10 mouse cellular contexts compared by ENCODE assay signal in genomic region chr19:29373438-29373837, GRCm38 (mm10). TPM values are rescaled to one million over a fixed set of nuclear protein-coding genes. Genes with fewer than 3 reads are reported as not detected.
A peak's percentile ranks its signal among the peaks of the same experiment; 100 is the strongest.
DNase-seq lines count a peak whose midpoint lies in the region; ATAC-seq lines count a peak whose summit lies in the region.
"Had no signal": no experiment of that assay in that cellular context is flagged by ENCODE, and none has a peak within 500 bp of the region (broad histone marks: within the 10 kb centered on the region; RNA-seq: fewer than 3 reads in every experiment).

No protein-coding gene starts in this region.

- no peak for ATAC-seq in heart, embryonic 12.5 days (ENCODE audit: insufficient number of reproducible peaks, low FRiP score)
- no peak for ATAC-seq in megakaryocyte, adult 5-6 weeks (ENCODE audit: poor library complexity, severe bottlenecking)
- ATAC-seq in limb, embryonic 13.5 days (ENCODE audit: low FRiP score, low read depth) = no peak

- WGBS in heart, embryonic 12.5 days = 33% methylated on average over 11 of the region's 11 CpGs
- WGBS in limb, embryonic 13.5 days = 30% methylated on average over 11 of the region's 11 CpGs

- no peak overlapping the region for H3K27ac ChIP-seq in heart, embryonic 12.5 days (ENCODE audit: poor library complexity, severe bottlenecking)
- no peak overlapping the region for H3K27ac ChIP-seq in limb, embryonic 13.5 days

- no peaks in the 10 kb centered on the region for H3K36me3 ChIP-seq in heart, embryonic 12.5 days
- peaks cover 41% of the 10 kb centered on the region for H3K36me3 ChIP-seq in megakaryocyte, embryonic 14.5 days (replicated peaks; ENCODE audit: low read length)
- no peaks in the 10 kb centered on the region for H3K36me3 ChIP-seq in limb, embryonic 13.5 days

- peak overlapping the region; percentile 58 for H3K4me2 ChIP-seq in heart, embryonic 12.5 days
- H3K4me2 ChIP-seq in limb, embryonic 13.5 days (replicated peaks) = peak overlapping the region; percentile 39

- peak overlapping the region; percentile 28 for H3K4me3 ChIP-seq in heart, embryonic 12.5 days
- peak overlapping the region; percentile 47 for H3K4me3 ChIP-seq in megakaryocyte, embryonic 14.5 days (replicated peaks)
- H3K4me3 ChIP-seq in limb, embryonic 13.5 days = no peak overlapping the region; the same call in 1 of the 2 replicates

- no peaks in the 10 kb centered on the region for H3K27me3 ChIP-seq in heart, embryonic 12.5 days (replicated peaks)
- H3K27me3 ChIP-seq in megakaryocyte, embryonic 14.5 days (replicated peaks) = no peaks in the 10 kb centered on the region
- no peaks in the 10 kb centered on the region for H3K27me3 ChIP-seq in limb, embryonic 13.5 days

- no peaks in the 10 kb centered on the region for H3K9me3 ChIP-seq in heart, embryonic 12.5 days (replicated peaks)
- H3K9me3 ChIP-seq in megakaryocyte, embryonic 14.5 days = no peaks in the 10 kb centered on the region
- no peaks in the 10 kb centered on the region for H3K9me3 ChIP-seq in limb, embryonic 13.5 days

- H3K9ac ChIP-seq in heart, embryonic 12.5 days = 0 out of 2 replicates have a peak overlapping the region, but pooled peaks have one; percentile 23
- H3K9ac ChIP-seq in limb, embryonic 13.5 days = no peak overlapping the region

- DNase-seq in heart, postnatal 14 days = no peak
- no peak for DNase-seq in spleen, postnatal 36 days (ENCODE audit: low spot score in 2 of 2)
- DNase-seq in embryo, embryonic 9.5 days (ENCODE audit: extremely low spot score) = no peak
- DNase-seq in embryo, embryonic 10 days (ENCODE audit: low spot score) = no peak
- DNase-seq: heart, postnatal 36 days; left cerebral cortex, postnatal 4 days had no signal

- intact Hi-C loops in heart, postnatal 14 days (cut with DNase I) = no loop called here

- peaks cover 4% of the 10 kb centered on the region; the same call in 1 of the 2 replicates for H3K4me1 ChIP-seq in heart, embryonic 12.5 days (replicated peaks)
- peaks cover 51% of the 10 kb centered on the region for H3K4me1 ChIP-seq in megakaryocyte, embryonic 14.5 days
- 0 out of 2 replicates have a peak, but pooled peaks cover 8% of the 10 kb centered on the region for H3K4me1 ChIP-seq in limb, embryonic 13.5 days

RNA-seq across cellular contexts. Expression of gene Cd274, which starts 6.2 kb away (rescaled TPM):
- 0.32 and 0.71 TPM in 2 replicates for polyA plus RNA-seq in heart, embryonic 12.5 days (2016; fragmentation: Nextera tagmentation; extraction: Ambion mirVana)
- 1 to 10 TPM in 1 of 2 experiments, under 1 TPM in 1; 0.84 to 1.5 TPM for total RNA-seq in heart, postnatal 14 days (2021)
- 1.5 TPM in 1 of 2 replicates, not detected in the other for polyA plus RNA-seq in megakaryocyte, embryonic 14.5 days (2012; ENCODE audit: insufficient read depth, low replicate concordance)
- total RNA-seq in megakaryocyte, adult 5-6 weeks (2015) = 4.1 and 5.6 TPM in 2 replicates
- 2.6 and 2.9 TPM in 2 replicates for total RNA-seq in megakaryocyte, adult 5-6 weeks (2017)
- 0.04 and 0.05 TPM in 2 replicates for polyA plus RNA-seq in limb, embryonic 13.5 days (2015; fragmentation: Nextera tagmentation; extraction: Ambion mirVana)

RNA-seq across cellular contexts. Expression of gene Plgrkt, which starts 6.2 kb away (rescaled TPM):
- 41.1 and 43.5 TPM in 2 replicates for polyA plus RNA-seq in heart, embryonic 12.5 days (2016; fragmentation: Nextera tagmentation; extraction: Ambion mirVana)
- 10 to 100 TPM; 28.9 to 30.4 TPM for total RNA-seq in heart, postnatal 14 days (2021)
- 39.0 and 52.8 TPM in 2 replicates for polyA plus RNA-seq in megakaryocyte, embryonic 14.5 days (2012; ENCODE audit: insufficient read depth, low replicate concordance)
- 66.4 and 70.8 TPM in 2 replicates for total RNA-seq in megakaryocyte, adult 5-6 weeks (2015)
- total RNA-seq in megakaryocyte, adult 5-6 weeks (2017) = 50.8 and 57.1 TPM in 2 replicates
- 58.1 and 58.2 TPM in 2 replicates for polyA plus RNA-seq in limb, embryonic 13.5 days (2015; fragmentation: Nextera tagmentation; extraction: Ambion mirVana)

RNA-seq across cellular contexts. Expression of gene Pdcd1lg2, which starts 37.3 kb away (rescaled TPM):
- polyA plus RNA-seq in heart, embryonic 12.5 days (2016; fragmentation: Nextera tagmentation; extraction: Ambion mirVana) = not detected in 2 replicates
- not detected for total RNA-seq in heart, postnatal 14 days (2021)
- not detected in 2 replicates for polyA plus RNA-seq in megakaryocyte, embryonic 14.5 days (2012; ENCODE audit: insufficient read depth, low replicate concordance)
- 0.75 TPM in 1 of 2 replicates, not detected in the other for total RNA-seq in megakaryocyte, adult 5-6 weeks (2015)
- total RNA-seq in megakaryocyte, adult 5-6 weeks (2017) = 0.44 and 1.8 TPM in 2 replicates
- polyA plus RNA-seq in limb, embryonic 13.5 days (2015; fragmentation: Nextera tagmentation; extraction: Ambion mirVana) = not detected in 2 replicates
- total RNA-seq: heart, postnatal 36 days had no signal

RNA-seq across cellular contexts. Expression of gene Rln1, which starts 39.0 kb away (rescaled TPM):
- polyA plus RNA-seq in heart, embryonic 12.5 days (2016; fragmentation: Nextera tagmentation; extraction: Ambion mirVana) = 0.32 and 0.82 TPM in 2 replicates
- not detected for total RNA-seq in heart, postnatal 14 days (2021)
- polyA plus RNA-seq in megakaryocyte, embryonic 14.5 days (2012; ENCODE audit: insufficient read depth, low replicate concordance) = not detected in 2 replicates
- not detected in 2 replicates for total RNA-seq in megakaryocyte, adult 5-6 weeks (2015)
- total RNA-seq in megakaryocyte, adult 5-6 weeks (2017) = not detected in 2 replicates
- polyA plus RNA-seq in limb, embryonic 13.5 days (2015; fragmentation: Nextera tagmentation; extraction: Ambion mirVana) = 0.20 TPM in 1 of 2 replicates, not detected in the other
- total RNA-seq: heart, postnatal 36 days had no signal

RNA-seq across cellular contexts. Expression of gene Insl6, which starts 48.3 kb away (rescaled TPM):
- 4.2 and 4.3 TPM in 2 replicates for polyA plus RNA-seq in heart, embryonic 12.5 days (2016; fragmentation: Nextera tagmentation; extraction: Ambion mirVana)
- total RNA-seq in heart, postnatal 14 days (2021) = under 1 TPM in 1 of 2 experiments, not detected in 1; 0.32 TPM
- 0.97 TPM in 1 of 2 replicates, not detected in the other for polyA plus RNA-seq in megakaryocyte, embryonic 14.5 days (2012; ENCODE audit: insufficient read depth, low replicate concordance)
- total RNA-seq in megakaryocyte, adult 5-6 weeks (2015) = not detected in 2 replicates
- 0.81 TPM in 1 of 2 replicates, not detected in the other for total RNA-seq in megakaryocyte, adult 5-6 weeks (2017)
- 7.6 and 8.0 TPM in 2 replicates for polyA plus RNA-seq in limb, embryonic 13.5 days (2015; fragmentation: Nextera tagmentation; extraction: Ambion mirVana)
- total RNA-seq: heart, postnatal 36 days; left cerebral cortex, postnatal 4 days had no signal
